23 mouse cellular contexts compared by ENCODE assay signal in the genomic region with DNA sequence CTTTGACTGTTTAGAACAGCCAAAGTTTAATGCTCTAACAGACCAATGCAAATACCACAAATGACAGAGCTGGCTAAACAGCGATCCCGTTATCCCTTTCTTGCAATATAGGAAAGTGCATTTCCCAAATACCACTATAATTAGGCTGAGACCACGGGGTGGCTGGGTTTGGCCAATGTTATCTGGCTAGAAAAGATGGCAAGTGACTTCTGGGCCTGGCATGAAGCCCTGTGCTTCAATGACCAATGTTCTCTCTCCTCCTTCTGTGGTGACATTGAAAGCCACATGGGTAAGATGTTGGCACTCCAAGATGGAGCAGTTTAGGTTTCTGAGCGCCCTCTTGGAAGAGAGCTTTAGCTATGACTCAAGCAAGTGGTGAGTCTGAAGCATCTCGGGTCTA.
DNase-seq lines count a peak whose midpoint lies in the region; ATAC-seq lines count a peak whose summit lies in the region.
"Had no signal": no experiment of that assay in that cellular context is flagged by ENCODE, and none has a peak within 500 bp of the region (broad histone marks: within the 10 kb centered on the region; RNA-seq: fewer than 3 reads in every experiment).

No protein-coding gene starts in this region.

- H3K27me3 ChIP-seq in embryonic facial prominence, embryonic 14.5 days (replicated peaks; ENCODE audit: control insufficient read depth, insufficient read depth, low read length): no peaks in the 10 kb centered on the region
- H3K27me3 ChIP-seq in embryonic facial prominence, embryonic 10.5 days (replicated peaks; ENCODE audit: low read depth, poor library complexity, severe bottlenecking): no peaks in the 10 kb centered on the region
- H3K27me3 ChIP-seq: embryonic facial prominence, embryonic 13.5 days; heart, embryonic 15.5 days; intestine, embryonic 15.5 days; Patski had no signal

- no peak overlapping the region for H3K4me2 ChIP-seq in embryonic facial prominence, embryonic 14.5 days (ENCODE audit: low read depth, low read length)
- H3K4me2 ChIP-seq: embryonic facial prominence, embryonic 13.5 days; heart, embryonic 11.5 days; heart, embryonic 15.5 days; hindbrain, embryonic 13.5 days; intestine, embryonic 15.5 days had no signal

- ATAC-seq in cerebellum, adult (ENCODE audit: insufficient number of reproducible peaks, low FRiP score, low TSS enrichment): no peak
- ATAC-seq in embryonic facial prominence, embryonic 14.5 days (ENCODE audit: low read depth): no peak
- ATAC-seq: forebrain, embryonic 14.5 days; forebrain, postnatal 0 days; hindbrain, embryonic 16.5 days; intestine, embryonic 15.5 days; Patski had no signal

- WGBS in embryonic facial prominence, embryonic 14.5 days: 84% methylated on average over 5 of the region's 5 CpGs
- 89% methylated on average over 5 of the region's 5 CpGs for WGBS in embryonic facial prominence, embryonic 10.5 days

- H3K36me3 ChIP-seq in embryonic facial prominence, embryonic 14.5 days (ENCODE audit: control insufficient read depth, insufficient read depth, low read length): no peaks in the 10 kb centered on the region
- H3K36me3 ChIP-seq in embryonic facial prominence, embryonic 10.5 days (replicated peaks): no peaks in the 10 kb centered on the region
- H3K36me3 ChIP-seq: embryonic facial prominence, embryonic 13.5 days; heart, embryonic 15.5 days; hindbrain, embryonic 10.5 days; hindbrain, embryonic 13.5 days; intestine, embryonic 15.5 days had no signal

- peak; percentile 63 for DNase-seq in cerebellum, adult 9-10 months
- DNase-seq in embryonic facial prominence, embryonic 14.5 days (ENCODE audit: low spot score): peak; percentile 13
- DNase-seq in embryonic facial prominence, embryonic 10.5 days (ENCODE audit: low spot score): no peak
- DNase-seq in Muller cell, postnatal 12 days (ENCODE audit: inconsistent ontology term): peak; percentile 47
- no peak for DNase-seq in kidney, postnatal 14 days
- DNase-seq: adrenal gland, postnatal 10 days; adrenal gland, postnatal 36 days; forebrain, postnatal 0 days; gastrocnemius, adult 2 months; gastrocnemius, postnatal 14 days; heart, postnatal 10 days; heart, postnatal 36 days; kidney, adult 11 months had no signal

- H3K27ac ChIP-seq in embryonic facial prominence, embryonic 14.5 days (replicated peaks; ENCODE audit: low read depth, low read length): no peak overlapping the region
- H3K27ac ChIP-seq in embryonic facial prominence, embryonic 10.5 days (replicated peaks): no peak overlapping the region
- H3K27ac ChIP-seq: embryonic facial prominence, embryonic 13.5 days; gastrocnemius, adult 2 months; heart, embryonic 15.5 days; hindbrain, embryonic 10.5 days; hindbrain, embryonic 13.5 days; intestine, embryonic 15.5 days had no signal

- no peak overlapping the region for H3K9ac ChIP-seq in embryonic facial prominence, embryonic 14.5 days (ENCODE audit: low read depth, low read length)
- H3K9ac ChIP-seq: embryonic facial prominence, embryonic 13.5 days; forebrain, postnatal 0 days; heart, embryonic 15.5 days; hindbrain, embryonic 13.5 days; intestine, embryonic 15.5 days had no signal

- no peaks in the 10 kb centered on the region; the same call in 1 of the 2 replicates for H3K4me1 ChIP-seq in embryonic facial prominence, embryonic 14.5 days (ENCODE audit: control insufficient read depth, insufficient read depth, low read length)
- peaks cover 5% of the 10 kb centered on the region for H3K4me1 ChIP-seq in embryonic facial prominence, embryonic 10.5 days
- H3K4me1 ChIP-seq: intestine, embryonic 15.5 days had no signal

- H3K4me3 ChIP-seq in embryonic facial prominence, embryonic 14.5 days (ENCODE audit: low read depth, low read length): no peak overlapping the region
- no peak overlapping the region for H3K4me3 ChIP-seq in embryonic facial prominence, embryonic 10.5 days
- H3K4me3 ChIP-seq: embryonic facial prominence, embryonic 13.5 days; gastrocnemius, adult 2 months; heart, embryonic 15.5 days; hindbrain, embryonic 10.5 days; hindbrain, embryonic 13.5 days; intestine, embryonic 15.5 days had no signal

- H3K9me3 ChIP-seq in embryonic facial prominence, embryonic 14.5 days (ENCODE audit: control insufficient read depth, low read length): no peaks in the 10 kb centered on the region
- H3K9me3 ChIP-seq in embryonic facial prominence, embryonic 10.5 days: no peaks in the 10 kb centered on the region
- H3K9me3 ChIP-seq: embryonic facial prominence, embryonic 13.5 days; heart, embryonic 15.5 days; hindbrain, embryonic 10.5 days; hindbrain, embryonic 13.5 days; intestine, embryonic 15.5 days had no signal

Comparison
In these comparisons a context has a peak if more than half of its experiments do, and no peak if none do; other contexts are left out.
1. DNase-seq: peak in cerebellum, adult 9-10 months (single experiment), embryonic facial prominence, embryonic 14.5 days (single experiment) and Muller cell, postnatal 12 days (single experiment); none in embryonic facial prominence, embryonic 10.5 days (single experiment) and kidney, postnatal 14 days (single experiment).